Mouse (Mus musculus) midbrain, embryonic 13.5 days (tissue): ENCODE data around the gene Nfkb2. TPM values are rescaled to one million over a fixed set of nuclear protein-coding genes. Genes with fewer than 3 reads are reported as not detected.

Experiments used
- ATAC-seq: fragments of 200-750 bp; cut with Nextera tagmentation; 2 replicates; pipeline ENCODE4 v1.8.0; 2017; ENCODE audit warnings: mild to moderate bottlenecking, moderate TSS enrichment, moderate library complexity
- H3K27ac ChIP-seq: fragments of 300-500 bp; sonication (generic); 2 replicates; pipeline ENCODE4 v1.5.1; 2015; ENCODE audit warnings: inconsistent platforms, mild to moderate bottlenecking, moderate library complexity
- H3K27me3 ChIP-seq: fragments of 300-500 bp; sonication (generic); 2 replicates; pipeline ENCODE4 v1.6.1; 2015; ENCODE audit warnings: mild to moderate bottlenecking, inconsistent platforms
- H3K36me3 ChIP-seq: fragments of 300-500 bp; sonication (generic); 2 replicates; pipeline ENCODE4 v1.6.1; 2015; ENCODE audit warnings: mild to moderate bottlenecking, inconsistent platforms
- H3K4me1 ChIP-seq: fragments of 300-500 bp; sonication (generic); replicated peaks from 2 replicates; pipeline ENCODE4 v1.6.1; 2015; ENCODE audit warnings: inconsistent platforms
- H3K4me2 ChIP-seq: fragments of 300-500 bp; sonication (generic); replicated peaks from 2 replicates; pipeline ENCODE4 v1.6.1; 2015; ENCODE audit warnings: moderate library complexity, mild to moderate bottlenecking, inconsistent platforms
- H3K4me3 ChIP-seq: fragments of 300-500 bp; sonication (generic); replicated peaks from 2 replicates; pipeline ENCODE4 v1.5.1; 2015; ENCODE audit warnings: mild to moderate bottlenecking, inconsistent platforms
- H3K9ac ChIP-seq: fragments of 300-500 bp; sonication (generic); replicated peaks from 2 replicates; pipeline ENCODE4 v1.6.1; 2015; ENCODE audit warnings: mild to moderate bottlenecking, inconsistent platforms
- H3K9me3 ChIP-seq: fragments of 300-500 bp; sonication (generic); 2 replicates; pipeline ENCODE4 v1.6.1; 2016; ENCODE audit warnings: mild to moderate bottlenecking, inconsistent platforms
- WGBS: fragments of 180-500 bp; shearing (Covaris S2); methylation state at CpG from one replicate; pipeline ENCODE4 v1.1.7; 2015; 5-methylcytosine and 5-hydroxymethylcytosine counted together
- polyA plus RNA-seq: library from polyadenylated mRNA; unstranded; fragments of >200 nt; fragmentation: Nextera tagmentation; extraction: Ambion mirVana; gene quantifications from 2 replicates; pipeline ENCODE4 v1.2.1, GENCODE M21; 2015

The Nfkb2 gene
- polyA plus RNA-seq, 1 experiment from 2014 or later: 2.3 TPM

DNA sequence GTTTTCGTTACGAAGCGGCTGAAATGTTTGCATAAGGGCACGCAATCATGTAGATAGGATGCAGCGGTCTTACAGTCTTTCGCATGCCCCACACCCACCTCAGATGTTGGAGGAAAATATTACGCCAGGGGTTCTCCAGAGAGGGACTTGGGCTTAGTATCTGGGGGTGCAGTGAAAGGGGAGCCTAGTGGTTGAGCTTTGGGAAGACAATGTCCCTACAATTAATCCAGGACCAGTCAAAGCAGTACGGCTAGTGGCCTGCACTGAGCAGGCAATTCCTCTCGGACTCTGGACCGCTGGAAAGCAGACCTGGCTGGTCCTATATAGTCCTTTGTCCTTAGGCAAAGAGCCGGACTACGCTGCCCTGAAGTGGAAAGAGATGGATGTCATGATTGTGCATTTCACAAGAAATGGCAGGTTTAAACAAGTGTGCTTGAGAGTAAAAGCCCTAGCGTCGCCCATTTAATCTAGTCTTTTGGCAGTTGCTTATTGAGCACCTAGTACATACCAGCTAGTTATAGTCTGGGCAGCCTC lies 23.5 kb downstream of the Nfkb2 start:
- Histone ChIP-seq H3K4me1 (peaks cover 67% of the 10 kb centered on the region), H3K9me3 (no peaks in the 10 kb centered on the region), H3K36me3 (peaks cover 26% of the 10 kb centered on the region), H3K27ac (peak overlapping the region; percentile 96), H3K4me2 (peak overlapping the region; percentile 100), H3K9ac (peak overlapping the region; percentile 80), H3K27me3 (peaks cover 16% of the 10 kb centered on the region), H3K4me3 (peak overlapping the region; percentile 62)
- peak; percentile 10 for ATAC-seq
- 32% methylated on average over 14 of the region's 14 CpGs for WGBS

DNA sequence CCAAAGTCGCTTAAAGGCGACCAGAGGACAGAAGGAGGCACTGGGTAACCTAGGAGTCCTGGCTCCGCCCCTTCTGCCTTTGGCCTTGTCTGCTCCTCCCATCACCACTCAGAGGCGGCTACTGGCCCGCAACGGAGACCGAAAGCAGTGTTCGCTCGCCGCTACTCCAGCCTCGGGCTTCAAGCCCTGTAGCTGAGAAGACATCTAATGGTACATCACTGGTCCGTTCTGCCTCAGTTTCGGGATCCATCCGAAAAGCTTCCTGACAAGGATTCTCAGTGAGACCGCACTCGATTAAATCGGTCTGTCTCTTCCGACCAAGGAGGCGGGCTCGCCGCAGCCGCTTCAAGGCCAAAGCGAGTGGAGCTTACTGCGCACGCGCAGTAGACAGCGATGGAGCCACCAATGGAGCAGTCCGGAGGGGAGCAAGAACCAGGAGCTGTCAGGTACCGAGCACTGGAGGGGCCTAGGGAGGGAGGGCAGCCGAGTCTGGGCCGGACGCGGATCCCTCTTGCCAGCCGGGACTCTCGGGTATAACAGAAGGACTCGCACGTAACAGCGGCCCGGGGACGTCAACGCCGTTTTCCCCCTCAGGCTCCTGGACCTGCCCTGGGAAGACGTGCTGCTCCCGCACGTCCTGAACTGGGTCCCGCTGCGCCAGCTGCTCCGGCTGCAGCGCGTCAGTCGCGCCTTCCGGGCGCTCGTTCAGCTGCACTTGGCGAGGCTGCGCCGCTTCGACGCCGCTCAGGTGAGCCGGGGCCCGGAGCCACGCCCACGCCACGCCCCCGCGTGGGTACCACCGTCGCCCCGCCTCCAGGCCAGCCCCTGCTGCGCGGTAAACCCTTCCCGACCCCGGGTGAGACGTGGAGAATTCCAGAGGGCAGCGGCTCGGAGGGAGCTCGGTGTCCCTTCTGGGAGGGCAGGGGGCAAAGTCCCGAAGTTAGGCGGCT lies 24.2 kb downstream of the Nfkb2 start, which contains the start of gene Fbxl15:
TSS of gene Fbxl15 (plus strand) at position 104 of the 950 bp plus-strand sequence.
- ATAC-seq: peak; percentile 87
- H3K27me3 ChIP-seq: peaks cover 16% of the 10 kb centered on the region
- peak within 1 kb of the TSS; percentile 96 for H3K27ac ChIP-seq
- H3K9me3 ChIP-seq: no peaks in the 10 kb centered on the region
- H3K4me2 ChIP-seq: peak within 1 kb of the TSS; percentile 100
- peaks cover 60% of the 10 kb centered on the region for H3K4me1 ChIP-seq
- H3K9ac ChIP-seq: peak within 1 kb of the TSS; percentile 80
- H3K4me3 ChIP-seq: peak within 1 kb of the TSS; percentile 62
- under 1% methylated on average over 79 of the region's 81 CpGs for WGBS
- peaks cover 27% of the 10 kb centered on the region for H3K36me3 ChIP-seq

DNA sequence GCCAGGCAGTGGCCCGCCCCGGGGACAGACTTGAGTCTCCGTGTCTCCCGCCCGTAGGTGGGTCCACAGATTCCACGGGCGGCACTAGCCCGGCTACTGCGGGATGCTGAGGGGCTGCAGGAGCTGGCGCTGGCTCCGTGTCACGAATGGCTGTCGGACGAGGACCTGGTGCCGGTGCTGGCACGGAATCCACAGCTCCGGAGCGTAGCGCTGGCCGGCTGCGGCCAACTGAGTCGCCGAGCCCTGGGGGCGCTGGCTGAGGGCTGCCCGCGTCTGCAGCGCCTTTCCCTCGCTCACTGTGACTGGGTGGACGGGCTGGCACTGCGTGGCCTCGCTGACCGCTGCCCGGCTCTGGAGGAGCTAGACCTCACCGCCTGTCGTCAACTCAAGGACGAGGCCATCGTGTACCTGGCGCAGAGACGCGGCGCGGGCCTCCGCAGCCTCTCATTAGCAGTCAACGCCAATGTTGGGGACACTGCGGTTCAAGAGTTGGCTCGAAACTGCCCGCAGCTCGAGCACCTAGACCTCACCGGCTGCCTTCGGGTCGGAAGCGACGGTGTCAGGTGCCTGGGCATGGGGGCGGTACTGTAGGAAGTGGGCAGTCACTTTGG lies 25.0 kb downstream of the Nfkb2 start:
- H3K9me3 ChIP-seq: no peaks in the 10 kb centered on the region
- peaks cover 14% of the 10 kb centered on the region for H3K27me3 ChIP-seq
- H3K4me3 ChIP-seq: peak overlapping the region; percentile 62
- H3K4me1 ChIP-seq: peaks cover 52% of the 10 kb centered on the region
- peak overlapping the region; percentile 100 for H3K4me2 ChIP-seq
- peaks cover 27% of the 10 kb centered on the region for H3K36me3 ChIP-seq
- no peak; the same call in 1 of the 2 replicates for ATAC-seq
- peak overlapping the region; percentile 80 for H3K9ac ChIP-seq
- WGBS: under 1% methylated on average over 54 of the region's 54 CpGs
- H3K27ac ChIP-seq: peak overlapping the region; percentile 96

DNA sequence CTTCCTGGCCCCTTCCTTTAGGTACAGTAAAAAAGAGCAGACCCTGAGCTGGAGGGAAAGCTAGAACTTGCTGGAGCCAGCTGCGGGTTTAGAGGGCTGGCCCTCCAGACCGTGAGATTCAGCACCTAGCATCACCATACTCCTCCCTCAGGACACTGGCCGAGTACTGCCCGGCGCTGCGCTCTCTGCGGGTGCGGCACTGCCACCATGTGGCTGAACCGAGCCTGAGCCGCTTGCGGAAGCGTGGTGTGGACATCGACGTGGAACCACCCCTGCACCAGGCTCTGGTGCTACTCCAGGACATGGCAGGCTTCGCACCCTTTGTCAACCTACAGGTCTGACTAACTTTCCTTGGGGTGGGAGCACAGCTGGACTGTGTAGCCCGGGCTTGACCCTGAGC lies 25.8 kb downstream of the Nfkb2 start:
- Histone ChIP-seq H3K9ac (no peak overlapping the region), H3K4me3 (peak overlapping the region; percentile 62), H3K4me2 (peak overlapping the region; percentile 100), H3K4me1 (peaks cover 44% of the 10 kb centered on the region), H3K36me3 (peaks cover 27% of the 10 kb centered on the region), H3K27me3 (peaks cover 5% of the 10 kb centered on the region; the same call in 1 of the 2 replicates), H3K27ac (no peak overlapping the region; the same call in 1 of the 2 replicates), H3K9me3 (no peaks in the 10 kb centered on the region)
- ATAC-seq: peak; percentile 14
- 5% methylated on average over 16 of the region's 16 CpGs for WGBS

DNA sequence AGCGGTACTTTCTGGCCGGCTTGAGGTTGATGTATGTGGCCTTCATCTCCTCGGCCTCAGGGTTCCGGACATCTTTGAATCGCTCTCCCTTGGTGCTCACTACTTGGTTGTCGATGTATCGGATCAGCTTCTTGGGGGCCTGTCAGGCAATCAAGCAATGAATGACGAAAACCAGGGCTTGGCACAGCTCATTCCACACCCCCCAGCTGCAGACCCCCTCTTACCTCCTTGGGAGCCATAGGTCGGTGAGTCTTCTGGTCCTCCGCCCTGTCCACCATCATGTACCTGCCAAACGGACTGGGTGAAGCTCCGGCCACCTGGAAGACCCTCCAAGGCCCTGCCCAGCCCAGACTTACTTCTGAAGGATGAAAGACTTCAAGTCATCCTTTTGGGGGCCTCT lies 26.6 kb downstream of the Nfkb2 start:
- H3K9me3 ChIP-seq: no peaks in the 10 kb centered on the region
- H3K4me3 ChIP-seq: no peak overlapping the region
- peaks cover 27% of the 10 kb centered on the region for H3K36me3 ChIP-seq
- no peak for ATAC-seq
- H3K9ac ChIP-seq: no peak overlapping the region
- H3K4me1 ChIP-seq: peaks cover 36% of the 10 kb centered on the region
- H3K27ac ChIP-seq: no peak overlapping the region
- no peak overlapping the region for H3K4me2 ChIP-seq
- H3K27me3 ChIP-seq: no peaks in the 10 kb centered on the region
- WGBS: 95% methylated on average over 12 of the region's 12 CpGs

DNA sequence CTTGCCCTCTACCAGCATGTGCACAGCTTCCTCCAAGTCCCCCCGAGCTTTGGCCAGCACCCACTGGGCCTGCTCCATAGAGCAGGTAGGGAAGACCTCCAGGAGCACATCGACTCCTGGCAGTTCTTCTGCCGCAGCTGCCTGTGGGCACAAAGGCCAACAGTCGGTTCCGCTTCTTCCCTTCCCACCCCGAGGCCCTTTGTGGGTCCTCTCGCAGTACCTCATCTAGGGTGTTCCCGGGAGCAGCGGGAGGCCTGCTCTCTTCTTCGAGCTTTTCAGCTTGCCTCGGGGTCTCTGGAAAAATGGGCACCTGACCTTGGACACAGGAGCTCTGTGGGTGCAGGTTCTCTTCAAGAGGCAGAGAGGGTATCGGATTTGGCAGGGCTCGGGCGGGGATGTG lies 27.2 kb downstream of the Nfkb2 start:
- Histone ChIP-seq H3K4me2 (no peak overlapping the region), H3K4me1 (peaks cover 31% of the 10 kb centered on the region), H3K9me3 (no peaks in the 10 kb centered on the region), H3K27me3 (no peaks in the 10 kb centered on the region), H3K36me3 (peaks cover 27% of the 10 kb centered on the region), H3K4me3 (no peak overlapping the region), H3K9ac (no peak overlapping the region), H3K27ac (no peak overlapping the region)
- 90% methylated on average over 14 of the region's 14 CpGs for WGBS
- ATAC-seq: no peak

DNA sequence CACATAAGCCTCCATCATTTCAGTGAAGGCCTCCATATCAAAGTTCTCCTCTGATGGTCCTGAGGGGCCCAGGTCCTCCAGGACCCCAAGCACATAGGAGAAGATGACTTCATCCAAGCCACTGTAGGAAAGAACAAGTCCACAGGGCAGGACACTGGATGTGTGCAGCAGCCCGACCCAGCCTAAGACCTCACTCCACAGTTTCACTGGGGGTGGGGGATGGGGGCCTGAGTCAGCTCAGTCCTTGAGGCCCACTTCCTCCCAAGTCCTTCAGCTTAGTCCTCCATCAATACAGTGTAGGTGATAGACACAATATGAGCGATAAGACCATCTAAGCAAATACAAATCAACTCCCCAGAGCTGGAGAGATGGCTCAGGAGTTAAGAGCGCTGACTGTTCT lies 27.8 kb downstream of the Nfkb2 start:
- Histone ChIP-seq H3K9me3 (no peaks in the 10 kb centered on the region), H3K4me2 (no peak overlapping the region), H3K4me3 (no peak overlapping the region), H3K27me3 (no peaks in the 10 kb centered on the region), H3K27ac (no peak overlapping the region), H3K9ac (no peak overlapping the region), H3K4me1 (peaks cover 27% of the 10 kb centered on the region), H3K36me3 (peaks cover 27% of the 10 kb centered on the region)
- ATAC-seq: no peak
- WGBS: 88% methylated on average over 3 of the region's 3 CpGs

DNA sequence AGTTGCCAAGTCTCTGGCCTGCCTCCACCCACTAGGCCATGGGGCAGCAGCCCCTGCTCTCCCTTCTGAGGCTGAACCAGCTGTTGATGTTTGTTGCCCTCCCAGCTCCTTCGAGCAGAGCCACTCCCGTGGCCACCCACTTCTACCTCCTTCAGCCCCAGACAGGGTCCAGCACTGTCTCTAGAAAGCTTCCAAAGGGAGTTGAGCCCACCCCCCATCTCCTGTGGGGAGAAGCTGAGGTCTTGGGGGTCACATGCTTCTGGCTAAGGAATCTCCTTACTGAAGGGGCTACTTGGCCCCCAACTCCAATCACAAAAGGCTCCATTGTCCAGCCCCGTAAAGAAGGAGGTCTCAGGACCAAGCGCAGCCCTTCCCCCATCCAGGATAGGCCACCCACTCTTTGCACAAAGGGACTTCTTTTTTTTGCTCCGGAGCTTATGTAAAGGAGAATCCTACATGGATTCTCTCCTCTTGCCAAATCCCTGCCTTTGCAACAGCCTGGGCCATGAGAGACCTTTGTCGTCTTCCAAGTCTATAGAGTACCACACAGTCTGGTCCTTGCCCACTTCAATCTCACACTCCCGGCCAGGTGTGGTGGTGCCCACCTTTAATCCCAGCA lies 28.7 kb downstream of the Nfkb2 start:
- WGBS: 29% methylated on average over 7 of the region's 7 CpGs
- no peak for ATAC-seq
- Histone ChIP-seq H3K9me3 (no peaks in the 10 kb centered on the region), H3K4me3 (no peak overlapping the region), H3K4me1 (peaks cover 28% of the 10 kb centered on the region), H3K27ac (no peak overlapping the region), H3K9ac (no peak overlapping the region), H3K36me3 (peaks cover 27% of the 10 kb centered on the region), H3K27me3 (no peaks in the 10 kb centered on the region), H3K4me2 (no peak overlapping the region)

DNA sequence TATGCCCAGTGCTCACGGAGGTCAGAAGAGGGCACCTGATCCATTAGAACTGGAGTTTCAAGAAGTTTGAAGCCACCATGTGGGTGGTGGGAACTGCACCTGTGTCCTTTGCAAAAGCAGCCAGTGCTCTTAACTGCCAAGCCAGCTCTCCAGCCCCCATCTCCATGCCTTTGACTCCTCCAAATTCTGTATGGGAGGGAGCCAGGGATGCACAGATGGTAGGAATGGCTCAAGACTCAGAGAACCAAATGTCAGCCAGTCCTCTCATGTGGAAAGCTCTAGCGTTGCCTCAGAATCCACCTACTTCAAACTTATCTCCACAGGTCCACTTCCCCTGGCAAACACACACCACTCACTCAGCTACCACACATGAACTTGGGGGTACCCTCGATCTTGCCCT lies 29.8 kb downstream of the Nfkb2 start:
- H3K4me3 ChIP-seq: no peak overlapping the region
- H3K9me3 ChIP-seq: no peaks in the 10 kb centered on the region
- peaks cover 27% of the 10 kb centered on the region for H3K36me3 ChIP-seq
- no peak for ATAC-seq
- no peaks in the 10 kb centered on the region for H3K27me3 ChIP-seq
- H3K4me1 ChIP-seq: peaks cover 29% of the 10 kb centered on the region
- H3K27ac ChIP-seq: no peak overlapping the region
- 83% methylated on average over 3 of the region's 3 CpGs for WGBS
- H3K4me2 ChIP-seq: no peak overlapping the region
- H3K9ac ChIP-seq: no peak overlapping the region

DNA sequence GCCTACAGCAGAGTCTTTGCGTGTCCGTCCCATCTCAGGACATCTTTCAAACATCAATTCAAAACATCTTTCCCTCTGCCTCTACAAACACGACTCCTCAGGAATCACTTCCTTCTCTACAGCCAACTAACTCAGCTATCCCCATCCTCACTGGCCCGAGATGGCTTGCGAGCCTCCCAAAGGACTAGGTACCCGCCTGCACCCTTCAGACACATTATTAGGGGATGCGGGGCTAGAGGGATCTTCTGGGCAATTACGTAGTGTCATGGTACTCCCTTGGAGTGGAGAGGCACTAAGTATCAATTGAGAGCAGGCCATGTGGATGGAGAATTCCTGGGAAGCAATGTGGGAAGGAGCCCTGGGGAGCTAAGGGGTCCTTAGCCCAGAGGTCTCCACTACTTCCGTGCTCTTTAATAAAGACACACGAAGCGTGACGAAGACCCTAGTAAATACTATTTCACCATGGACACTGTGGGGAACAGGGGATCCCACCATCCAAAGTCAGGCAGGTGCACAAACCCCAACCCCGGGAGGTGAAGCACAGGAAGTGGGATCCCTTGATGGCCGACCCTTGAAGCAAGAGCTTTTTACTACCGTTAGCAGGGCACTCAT lies 33.7 kb downstream of the Nfkb2 start:
- H3K27ac ChIP-seq: peak overlapping the region; percentile 85
- WGBS: 28% methylated on average over 15 of the region's 15 CpGs
- peak overlapping the region; percentile 74 for H3K9ac ChIP-seq
- peak overlapping the region; percentile 68 for H3K4me3 ChIP-seq
- H3K4me2 ChIP-seq: peak overlapping the region; percentile 71
- H3K4me1 ChIP-seq: peaks cover 22% of the 10 kb centered on the region
- peak; percentile 25; the same call in 1 of the 2 replicates for ATAC-seq
- peaks cover 6% of the 10 kb centered on the region; the same call in 1 of the 2 replicates for H3K27me3 ChIP-seq
- no peaks in the 10 kb centered on the region for H3K9me3 ChIP-seq
- no peaks in the 10 kb centered on the region; the same call in 1 of the 2 replicates for H3K36me3 ChIP-seq

DNA sequence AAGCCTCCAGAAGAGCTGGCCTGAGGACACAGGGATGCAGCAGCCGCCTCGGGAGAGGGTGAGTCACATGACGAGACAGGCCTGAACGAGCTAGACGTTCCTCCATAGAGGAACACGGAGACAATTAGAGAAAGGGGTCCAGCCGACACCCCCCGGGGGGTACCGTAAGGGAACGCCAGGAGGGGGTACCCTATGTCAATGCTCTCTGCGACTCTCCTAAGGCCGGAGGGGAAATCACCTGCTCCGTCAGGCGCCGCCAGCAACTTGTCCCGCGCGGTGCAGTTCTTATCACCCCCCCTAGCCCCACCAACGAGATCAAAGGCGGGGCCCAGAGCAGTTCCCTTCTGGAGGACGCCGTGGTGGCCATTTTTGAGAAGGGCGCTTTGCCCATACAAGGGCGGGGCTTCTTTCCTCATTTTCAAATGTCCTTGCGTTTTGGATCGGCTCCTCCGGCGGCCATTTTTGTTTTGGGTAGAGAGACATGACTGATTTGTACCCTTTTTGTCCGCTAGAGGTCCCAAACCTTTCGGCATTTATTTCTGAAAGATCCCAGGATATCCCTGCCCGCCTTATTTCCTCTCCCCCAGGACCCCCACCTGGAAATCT lies 34.3 kb downstream of the Nfkb2 start, which contains the start of gene Cuedc2:
TSS of gene Cuedc2 (minus strand) at position 372 of the 606 bp plus-strand sequence.
- Histone ChIP-seq H3K9me3 (no peaks in the 10 kb centered on the region), H3K4me1 (peaks cover 22% of the 10 kb centered on the region), H3K27ac (peak within 1 kb of the TSS; percentile 85), H3K27me3 (peaks cover 6% of the 10 kb centered on the region; the same call in 1 of the 2 replicates), H3K9ac (peak within 1 kb of the TSS; percentile 74), H3K36me3 (no peaks in the 10 kb centered on the region), H3K4me2 (peak within 1 kb of the TSS; percentile 71), H3K4me3 (peak within 1 kb of the TSS; percentile 68)
- under 1% methylated on average over 31 of the region's 31 CpGs for WGBS
- ATAC-seq: peak; percentile 88
